Mouse (Mus musculus) ovary, adult 18-20 months (tissue): ENCODE results near the gene Gm525.
"Not testable (repeated sequence)": the region's sequence is repeated elsewhere in the genome, so short reads cannot be mapped to it uniquely, and the experiment has no call there.

Experiments used
- DNase-seq: peaks from one replicate; pipeline ENCODE4 v3.0.0; 2022; ENCODE audit warnings: low spot score, mixed read lengths

Gm525 gene

DNA sequence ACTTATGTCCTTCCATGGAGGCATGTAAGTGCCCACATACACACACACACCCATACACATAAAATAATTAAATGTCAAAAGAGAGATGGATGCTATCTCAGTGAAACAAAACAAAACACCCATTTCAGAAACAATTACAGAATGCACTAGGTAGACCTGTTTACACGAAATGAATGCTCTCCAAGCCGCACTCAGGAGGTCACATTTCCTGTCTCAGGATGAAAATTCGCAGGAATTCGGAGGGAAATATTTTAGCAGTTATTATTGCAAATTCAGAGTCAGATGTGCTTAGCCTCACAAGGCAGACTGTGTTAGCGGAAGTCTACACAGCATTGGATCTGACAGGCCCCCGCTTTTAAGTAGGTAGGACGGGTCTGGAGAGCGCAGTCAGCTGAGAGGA is at the start of gene Gm525:
Gm525 (plus strand) TSS at position 301 of the 400 bp plus-strand sequence.
- no peak for DNase-seq

DNA sequence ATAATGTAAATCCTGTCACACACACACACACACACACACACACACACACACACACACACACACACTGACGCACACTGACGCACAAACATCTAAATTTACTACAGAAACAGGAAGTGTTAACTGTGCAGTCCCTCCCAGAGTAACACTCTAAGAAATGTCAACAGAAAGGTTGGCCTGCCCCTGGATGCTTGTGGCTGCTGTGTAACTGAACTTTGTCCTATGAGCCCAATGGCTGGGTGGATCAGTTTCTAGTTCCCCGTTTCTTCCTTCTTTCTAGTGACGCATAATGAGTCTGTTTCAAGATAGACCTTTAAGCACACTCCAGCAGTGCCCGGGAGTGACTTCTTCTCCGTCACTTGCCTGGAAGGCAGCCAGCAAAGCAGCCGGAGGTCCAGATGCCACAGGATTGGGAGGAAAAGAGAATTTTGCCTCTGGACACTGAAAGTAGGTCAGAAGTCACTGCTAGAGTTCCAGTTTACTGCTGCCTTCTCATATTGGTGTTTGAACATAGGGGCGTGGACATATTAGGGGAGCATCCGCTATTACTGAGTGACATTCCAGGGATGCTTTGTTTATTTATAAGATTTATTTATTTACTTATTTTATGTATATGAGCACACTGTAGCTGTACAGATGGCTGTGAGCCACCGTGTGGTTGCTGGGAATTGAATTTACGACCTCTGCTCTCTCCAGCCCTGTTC is 49.3 kb upstream of the Gm525 start:
- peak; percentile 63 for DNase-seq

DNA sequence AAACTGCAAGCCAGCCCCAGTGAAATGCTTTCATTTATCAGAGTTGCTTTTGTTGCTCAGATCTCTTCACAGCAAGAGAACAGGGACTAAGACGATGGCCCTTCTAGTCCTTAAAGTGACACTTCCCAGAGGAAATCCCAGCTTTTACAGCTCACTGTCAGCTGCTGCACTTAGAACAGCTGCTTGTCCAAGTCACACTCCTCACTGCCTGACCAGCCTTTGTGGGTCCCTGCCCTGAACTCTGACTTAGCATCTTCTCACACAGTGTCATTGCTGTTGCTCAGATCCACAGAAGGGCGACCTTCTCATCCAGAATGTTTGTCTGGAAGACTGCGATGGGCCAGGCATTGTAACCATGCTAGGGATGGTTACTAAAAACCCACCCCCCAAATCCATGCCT is 48.0 kb upstream of the Gm525 start:
- no peak for DNase-seq

DNA sequence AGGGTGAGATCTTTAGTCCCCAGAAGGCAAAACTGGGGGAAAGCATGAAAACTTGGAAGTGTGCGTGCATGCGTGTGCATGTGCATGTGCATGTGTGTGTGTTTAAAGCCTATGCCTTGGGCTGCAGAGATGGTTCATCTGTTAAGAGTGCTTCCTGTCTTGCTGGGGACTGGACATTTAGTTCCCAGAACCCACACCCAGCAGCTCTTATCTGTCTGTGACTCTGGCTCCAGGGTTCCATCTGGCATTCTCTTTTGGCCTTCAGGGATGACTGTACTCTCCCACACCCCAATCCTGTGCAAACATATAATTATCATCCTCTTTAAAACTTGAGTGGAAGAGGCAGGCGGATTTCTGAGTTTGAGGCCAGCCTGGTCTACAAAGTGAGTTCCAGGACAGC is 47.5 kb upstream of the Gm525 start:
- no peak for DNase-seq

DNA sequence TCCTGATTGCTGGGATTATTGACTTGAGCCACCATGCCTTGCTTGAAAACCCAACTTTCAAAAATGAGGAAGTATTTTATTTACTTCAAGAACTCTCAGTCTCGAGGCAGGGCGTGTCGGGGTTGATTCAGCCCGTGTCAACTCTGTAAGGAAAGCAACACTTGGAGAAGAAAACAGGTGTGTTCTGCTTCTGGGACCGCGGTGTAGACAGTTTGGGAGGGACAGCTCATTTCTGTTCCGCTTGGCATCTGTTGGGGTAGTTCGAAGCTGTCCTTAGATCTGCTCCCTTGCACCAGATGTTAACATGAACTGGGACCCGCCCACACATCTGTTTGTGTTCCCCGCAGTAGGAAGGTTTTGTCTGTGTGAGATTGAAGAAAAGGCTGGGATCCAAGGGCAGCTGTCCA is 45.7 kb upstream of the Gm525 start:
- DNase-seq = no peak

DNA sequence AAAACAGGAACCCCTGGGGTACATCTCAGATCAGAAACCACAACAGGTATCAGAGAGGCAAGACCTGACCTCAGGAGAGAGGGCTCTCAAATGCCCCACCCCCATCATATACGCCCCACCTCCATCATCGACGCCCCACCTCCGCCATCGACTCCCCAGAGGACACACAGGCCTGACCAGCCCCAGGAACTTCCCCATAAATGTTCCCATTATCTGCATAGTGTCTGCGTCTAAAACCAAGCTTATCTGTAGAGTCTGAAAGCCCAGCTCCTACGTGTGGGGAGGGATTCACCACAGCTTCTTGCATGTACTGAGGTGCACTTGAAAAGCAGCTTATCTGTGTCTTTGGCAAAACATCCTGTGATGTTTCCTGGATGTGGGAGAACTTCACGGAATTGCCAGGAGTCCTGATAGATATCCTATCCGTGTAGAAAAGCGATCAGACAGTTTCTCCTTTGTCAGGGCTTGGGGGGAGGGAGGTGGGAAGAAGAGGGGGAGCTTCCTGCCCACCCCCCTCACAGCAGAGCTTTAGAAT is 44.7 kb upstream of the Gm525 start:
- DNase-seq = peak; percentile 13

DNA sequence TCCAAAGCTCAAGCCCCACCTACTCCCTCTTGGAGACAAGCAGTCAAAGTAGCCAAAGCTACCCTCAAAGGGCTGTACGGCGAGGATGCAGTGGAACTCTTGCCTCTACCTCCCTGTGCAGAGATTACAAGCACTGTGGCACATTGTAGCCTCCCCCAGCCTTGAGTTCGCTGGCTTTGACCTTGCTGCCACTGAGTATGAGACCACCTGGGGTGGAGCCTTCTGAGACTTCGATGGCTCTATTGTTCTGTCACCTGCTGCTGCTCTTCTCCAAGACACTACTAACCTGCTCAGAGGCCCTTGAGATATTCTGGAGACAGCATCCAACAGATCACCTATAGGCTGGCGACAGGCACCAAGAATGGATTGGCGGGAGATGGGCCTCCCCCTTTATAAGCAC is 43.1 kb upstream of the Gm525 start:
- no peak for DNase-seq

DNA sequence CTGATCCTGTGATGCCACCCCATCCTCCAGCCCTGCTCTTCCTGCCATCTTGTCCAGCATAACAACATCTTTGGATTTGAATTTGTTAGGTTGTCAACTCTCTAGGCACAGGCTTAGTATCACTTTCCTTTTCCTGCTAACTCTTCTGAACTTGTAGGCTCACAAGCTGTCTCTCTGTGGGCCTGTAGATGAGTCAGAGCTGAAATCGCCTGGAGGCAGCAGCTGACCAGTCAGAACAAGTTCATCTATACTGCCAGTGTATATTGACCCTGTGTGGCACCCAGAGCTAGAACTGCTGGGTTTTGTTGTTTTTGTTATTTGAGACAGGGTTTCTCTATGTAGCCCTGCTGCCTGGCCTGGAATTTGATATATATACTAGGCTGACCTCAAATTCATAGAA is 42.5 kb upstream of the Gm525 start:
- no peak for DNase-seq

DNA sequence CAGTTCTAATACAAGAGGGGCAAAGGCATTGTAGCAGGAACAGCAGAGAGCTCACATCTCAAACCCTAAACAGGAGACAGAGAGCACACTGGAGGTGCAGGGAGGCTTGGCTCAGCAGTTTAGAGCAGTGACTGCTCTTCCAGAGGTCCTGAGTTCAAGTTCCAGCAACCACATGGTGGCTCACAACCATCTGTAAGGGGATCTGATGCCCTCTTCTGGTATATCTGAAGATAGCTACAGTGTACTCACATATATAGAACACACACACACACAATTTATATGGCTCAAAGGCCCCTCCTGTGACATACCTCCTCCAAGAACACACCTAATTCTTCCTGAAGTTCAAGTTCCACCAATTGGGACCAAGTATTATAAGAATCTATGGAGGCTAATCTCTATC is 39.0 kb upstream of the Gm525 start:
- DNase-seq = no peak

DNA sequence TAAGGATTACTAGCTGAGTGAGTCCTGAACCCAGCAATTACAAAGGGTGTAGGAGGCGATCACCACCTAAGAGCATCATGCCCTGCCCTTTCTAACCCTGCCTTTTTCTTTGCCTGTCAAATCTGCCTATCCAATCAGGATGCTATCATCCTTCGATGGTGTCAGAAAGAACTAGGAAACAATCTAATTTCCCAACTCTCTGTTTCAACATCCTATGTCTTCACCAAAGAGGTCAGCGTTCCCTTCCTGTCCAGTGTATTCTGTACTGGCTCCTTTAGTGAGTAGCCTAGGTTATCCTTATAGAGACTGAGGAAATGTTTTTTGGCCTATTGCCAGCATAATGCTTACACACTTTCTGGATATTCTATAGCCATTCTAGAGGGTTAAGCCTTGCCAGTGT is 38.1 kb upstream of the Gm525 start:
- no peak for DNase-seq

DNA sequence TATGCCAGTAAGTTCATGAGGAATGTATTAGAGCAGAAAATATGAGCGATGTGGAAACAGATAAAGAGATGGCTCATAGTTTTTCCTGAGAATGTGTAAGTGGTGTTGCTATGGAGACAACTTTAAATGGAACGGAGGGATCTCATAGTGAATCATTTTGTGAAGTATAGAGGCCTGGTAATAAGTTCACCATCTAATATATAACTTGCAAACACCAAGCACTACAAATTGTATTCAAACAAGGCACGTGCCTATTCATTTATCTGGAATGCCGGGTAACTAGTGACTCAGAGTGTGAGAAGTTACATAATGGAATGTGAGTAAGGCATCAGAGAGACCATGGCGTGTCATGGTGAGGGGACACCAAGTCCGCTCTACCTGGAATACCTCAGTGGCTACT is 35.1 kb upstream of the Gm525 start:
- DNase-seq = no peak

DNA sequence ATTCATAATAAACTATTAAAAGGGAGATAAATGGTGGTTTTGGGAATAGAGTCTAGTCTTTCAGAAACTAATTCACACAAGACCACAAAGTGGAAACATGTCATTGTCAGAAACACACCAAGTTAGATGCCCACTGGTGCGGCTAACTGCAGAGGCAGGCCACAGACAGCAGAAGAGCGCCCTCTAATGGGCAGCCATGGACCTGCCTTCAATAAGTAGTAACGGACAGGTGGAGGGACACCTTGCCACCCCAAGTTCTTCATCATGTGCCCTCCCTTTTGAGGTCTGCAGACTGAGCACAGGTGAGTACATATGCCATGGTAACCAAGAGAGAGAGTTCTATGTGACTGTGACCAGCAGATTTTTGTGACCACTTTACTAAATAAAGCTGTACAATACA is 34.3 kb upstream of the Gm525 start:
- DNase-seq = no peak

DNA sequence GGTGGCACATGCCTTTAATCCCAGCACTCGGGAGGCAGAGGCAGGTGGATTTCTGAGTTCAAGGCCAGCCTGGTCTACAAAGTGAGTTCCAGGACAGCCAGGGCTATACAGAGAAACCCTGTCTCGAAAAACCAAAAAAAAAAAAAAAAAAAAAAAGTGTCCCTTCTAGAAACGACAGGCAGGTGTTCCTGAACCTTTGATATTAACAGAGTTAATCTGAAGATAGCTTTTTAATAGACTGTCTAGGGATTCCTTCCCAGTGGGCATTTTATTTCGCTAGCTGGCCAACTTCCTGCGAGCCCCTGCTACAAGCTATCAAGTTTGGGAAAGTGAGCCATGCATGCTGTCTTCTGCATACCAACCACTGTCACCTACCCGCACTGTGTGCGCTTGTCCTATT is 32.6 kb upstream of the Gm525 start:
- not testable (repeated sequence) for DNase-seq

DNA sequence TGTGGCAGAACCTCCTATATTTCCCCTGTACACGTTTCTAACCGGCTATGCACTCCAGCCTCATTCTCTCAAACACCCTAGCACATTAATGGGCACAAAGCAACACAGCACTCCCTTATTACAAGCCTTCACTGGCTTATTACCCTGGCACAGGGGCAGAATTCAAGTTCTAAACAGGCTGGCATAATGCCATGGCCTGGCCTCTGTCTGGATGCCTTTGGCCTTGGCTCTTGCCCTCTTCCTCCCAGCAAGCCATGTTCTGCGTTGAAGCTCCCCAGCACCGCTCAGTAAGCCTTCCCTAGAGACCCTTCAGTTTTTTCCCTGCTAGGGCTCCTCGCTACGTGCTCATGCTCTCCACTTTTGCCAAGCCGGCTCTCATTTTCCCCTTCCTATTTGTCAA is 30.6 kb upstream of the Gm525 start:
- DNase-seq = no peak

DNA sequence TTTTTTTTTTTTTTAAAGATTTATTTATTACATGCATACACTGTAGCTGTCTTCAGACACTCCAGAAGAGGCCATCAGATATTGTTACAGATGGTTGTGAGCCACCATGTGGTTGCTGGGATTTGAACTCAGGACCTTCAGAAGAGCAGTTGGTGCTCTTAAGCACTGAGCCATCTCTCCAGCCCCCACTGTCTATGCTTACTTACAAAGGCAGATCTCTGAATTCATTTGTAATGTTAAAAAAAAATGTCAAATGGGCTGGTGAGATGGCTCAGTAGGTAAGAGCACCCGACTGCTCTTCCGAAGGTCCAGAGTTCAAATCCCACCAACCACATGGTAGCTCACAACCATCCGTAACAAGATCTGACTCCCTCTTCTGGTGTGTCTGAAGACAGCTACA is 28.1 kb upstream of the Gm525 start:
- DNase-seq = not testable (repeated sequence)

DNA sequence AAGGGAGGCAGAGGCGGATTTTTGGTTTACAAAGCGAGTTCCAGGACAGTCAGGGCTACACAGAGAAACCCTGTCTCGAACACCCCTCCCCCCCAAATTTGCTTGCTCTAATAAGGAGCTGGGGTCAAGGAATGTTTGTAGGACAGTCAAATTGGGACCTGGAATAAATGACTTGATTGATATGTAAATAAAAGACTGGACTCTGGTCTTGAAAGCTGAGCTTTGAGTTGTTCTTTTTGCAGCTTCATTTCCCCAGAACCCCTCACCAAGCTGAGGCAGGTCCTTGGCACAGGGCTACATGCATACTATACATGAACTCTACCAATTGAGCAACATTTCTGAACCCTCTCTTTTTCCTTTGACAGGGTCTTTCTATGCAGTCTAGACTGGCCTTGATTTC is 27.6 kb upstream of the Gm525 start:
- no peak for DNase-seq

DNA sequence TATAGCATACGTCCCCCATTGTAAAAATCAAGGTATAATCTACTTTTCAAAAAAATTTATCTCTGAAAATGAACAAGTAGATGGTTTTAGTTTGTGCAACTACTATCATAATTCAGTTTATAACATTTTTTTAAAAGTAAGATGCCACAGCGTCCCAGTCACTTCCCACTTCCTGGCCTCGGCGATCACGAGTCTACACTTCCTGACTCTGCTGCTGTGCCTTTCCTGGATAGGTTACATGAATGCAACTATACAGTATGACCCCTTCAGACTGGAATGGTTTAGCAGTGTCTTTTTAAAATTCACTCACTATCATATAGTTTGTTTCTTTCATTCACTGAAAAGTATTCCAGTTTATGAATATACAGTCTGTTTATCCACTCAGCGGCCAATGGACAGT is 21.9 kb upstream of the Gm525 start:
- DNase-seq = no peak

DNA sequence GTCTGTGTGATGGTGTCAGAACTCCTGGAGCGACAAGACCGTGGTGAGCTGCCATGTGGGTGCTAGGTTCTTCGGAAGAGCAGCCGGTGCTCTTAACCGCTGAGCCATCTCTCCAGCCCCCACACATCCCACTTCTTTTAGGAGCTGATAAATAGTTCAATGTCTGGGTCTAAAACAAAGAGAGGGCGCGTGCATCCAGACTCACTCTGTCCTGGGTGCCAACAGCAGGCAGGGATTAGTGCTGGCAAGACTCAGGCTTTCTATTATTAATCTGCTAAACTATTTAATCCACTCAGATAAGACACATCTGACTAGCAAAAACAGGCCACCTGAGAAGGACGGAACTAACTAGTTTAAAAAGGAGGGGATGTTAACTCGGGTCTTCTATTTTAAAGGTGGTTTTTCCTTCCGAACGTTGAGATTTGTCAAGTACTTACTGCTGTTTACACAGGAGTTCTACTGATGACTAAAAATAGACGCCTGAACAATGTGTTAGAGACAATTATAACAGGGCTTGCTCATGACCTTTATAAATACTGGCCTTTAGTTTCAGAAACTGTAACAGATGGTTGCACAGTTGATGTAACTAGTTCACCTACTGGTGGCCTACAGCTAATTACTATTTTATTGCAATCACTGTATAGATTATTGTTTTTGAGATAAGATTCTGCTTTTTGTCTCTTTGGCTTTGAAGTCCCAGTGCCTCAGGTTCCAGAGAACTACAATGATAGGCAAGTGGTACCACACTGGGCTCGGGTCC is 17.5 kb upstream of the Gm525 start:
- DNase-seq = no peak

DNA sequence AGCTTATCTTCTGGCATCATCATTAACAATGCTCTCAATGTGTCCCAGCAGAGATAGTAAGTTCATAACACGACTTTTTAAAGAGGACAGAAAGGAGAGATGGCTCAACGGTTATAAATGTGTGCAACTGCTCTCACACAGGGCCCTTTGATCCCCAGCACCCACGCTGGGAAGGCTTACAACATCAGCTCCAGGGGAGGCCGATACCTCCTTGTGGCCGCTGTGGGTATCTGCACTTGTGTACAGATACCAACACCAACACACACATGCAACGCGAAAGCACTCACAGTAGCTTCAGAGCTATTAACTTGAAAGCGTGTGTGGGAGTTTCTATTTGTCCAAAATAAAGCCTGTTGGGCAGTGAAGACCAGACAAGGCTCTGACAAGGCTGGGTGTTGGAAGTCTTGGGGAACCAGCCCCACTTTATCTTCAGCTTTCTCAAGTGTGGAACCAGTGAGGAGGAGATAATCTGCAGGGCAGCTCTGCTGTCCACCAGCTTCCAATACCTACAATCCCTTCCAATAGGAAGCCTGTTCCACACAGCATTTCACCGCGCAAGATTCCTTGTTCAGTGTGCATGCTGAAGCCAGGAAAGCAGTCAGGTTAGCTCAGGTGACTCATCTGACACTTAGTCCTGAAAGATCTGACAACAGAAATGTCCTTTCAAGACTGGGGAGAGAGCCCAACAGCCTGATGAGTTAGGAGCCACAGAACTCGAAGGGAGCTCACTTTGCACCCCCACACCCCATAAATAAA is 14.9 kb upstream of the Gm525 start:
- DNase-seq = no peak

DNA sequence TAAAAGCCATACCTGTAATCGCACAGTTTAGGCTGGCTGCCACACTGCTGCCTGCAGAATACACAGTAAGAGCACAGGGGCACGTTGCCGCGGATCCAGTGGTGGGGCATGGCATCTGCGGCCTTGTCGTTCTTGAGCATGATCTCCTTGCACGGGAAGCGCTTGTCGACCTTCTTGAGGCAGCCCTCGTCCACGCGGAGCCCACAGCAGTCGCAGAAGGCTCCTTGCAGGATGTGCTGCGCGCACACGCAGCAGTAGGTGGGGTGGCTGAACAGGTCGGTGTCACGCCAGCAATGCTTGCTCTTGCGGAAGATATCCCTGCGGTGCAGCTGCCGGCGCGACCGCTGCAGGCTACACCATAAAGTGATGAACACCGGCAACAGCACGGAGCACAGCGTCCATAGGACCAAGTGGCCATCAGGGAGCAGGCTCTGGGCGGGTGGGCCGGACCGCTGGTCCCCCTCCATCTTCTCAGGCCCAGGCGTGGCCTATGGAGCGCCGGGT is 13.7 kb upstream of the Gm525 start:
- DNase-seq = peak; percentile 9

DNA sequence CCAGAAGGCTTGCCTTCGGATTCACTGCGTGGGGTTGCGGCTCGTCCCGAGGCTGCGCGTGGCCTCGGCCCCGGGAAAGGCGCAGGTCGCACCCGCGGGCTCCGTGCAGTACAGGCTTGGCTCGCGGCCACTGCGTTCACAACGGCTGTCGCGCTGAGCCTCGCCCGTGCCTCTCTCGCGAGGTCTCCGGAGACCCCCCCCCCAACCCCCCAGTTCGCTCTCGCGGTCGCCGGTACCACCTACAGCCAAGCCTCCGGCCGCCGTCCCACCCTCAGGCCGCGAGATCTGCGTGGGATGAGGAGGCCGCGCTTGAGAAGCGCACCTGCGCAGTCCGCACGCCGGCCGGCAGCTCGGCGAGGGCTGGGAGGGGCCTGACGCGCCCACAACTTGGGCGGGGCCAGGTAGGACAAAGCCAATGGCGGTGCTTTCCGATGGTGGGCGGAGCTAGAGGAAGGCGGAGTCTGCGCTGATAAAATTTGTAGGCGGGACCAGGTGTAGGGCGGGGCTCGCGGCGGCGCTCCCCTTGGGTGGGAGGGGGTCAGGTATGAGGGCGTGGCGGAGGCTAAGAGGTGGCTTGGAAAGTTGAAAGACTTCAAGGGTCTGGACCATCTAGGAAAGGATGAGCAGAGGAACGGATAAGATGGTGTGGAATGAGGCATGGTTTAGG is 13.1 kb upstream of the Gm525 start:
- peak; percentile 80 for DNase-seq

DNA sequence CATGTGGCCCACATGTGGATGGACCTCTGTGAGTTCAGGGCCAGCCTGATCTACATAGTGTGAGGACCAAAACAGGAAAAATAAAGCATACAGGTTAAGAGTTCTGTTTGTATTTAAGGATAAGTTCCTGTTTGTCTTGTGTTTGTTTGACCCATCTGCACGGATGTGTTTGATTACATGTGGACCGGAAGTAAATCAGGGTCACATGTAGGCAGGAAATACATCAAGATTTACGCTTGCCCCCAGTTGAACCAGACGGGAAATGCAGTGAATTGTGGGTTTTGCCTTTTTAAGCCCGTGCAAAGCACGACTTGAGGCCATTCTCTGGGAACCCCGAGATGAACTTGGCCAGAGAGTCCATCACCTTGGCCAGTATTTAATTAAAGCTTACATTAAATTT is 12.3 kb upstream of the Gm525 start:
- no peak for DNase-seq
